ENCODE assay signal across 8 mouse cellular contexts in the genomic region with DNA sequence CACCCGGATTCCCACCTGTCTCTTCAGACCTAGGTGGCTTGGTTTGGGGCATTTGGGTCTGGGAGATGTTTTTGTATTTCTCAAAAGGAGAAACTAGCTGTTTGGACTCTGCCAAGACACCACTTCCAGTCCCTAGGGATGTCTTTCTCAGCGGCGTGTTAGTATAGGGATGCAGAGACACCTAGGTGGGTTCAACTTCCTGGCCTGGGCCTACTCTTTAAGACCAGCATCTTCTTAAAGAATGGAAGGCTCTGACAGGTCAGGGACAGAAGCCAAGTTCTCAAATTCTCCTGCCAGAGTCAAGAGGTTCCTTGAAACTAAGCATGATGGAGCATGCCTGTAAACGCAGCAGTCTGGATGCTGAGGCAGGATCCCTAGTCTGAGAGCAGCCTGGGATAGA. TPM values are rescaled to one million over a fixed set of nuclear protein-coding genes. Genes with fewer than 3 reads are reported as not detected.
DNase-seq lines count a peak whose midpoint lies in the region; ATAC-seq lines count a peak whose summit lies in the region.

No protein-coding gene starts in this region.

- H3K9ac ChIP-seq in kidney, embryonic 14.5 days (ENCODE audit: low read depth, low read length): peak overlapping the region; percentile 80; the same call in 1 of the 2 replicates
- H3K9ac ChIP-seq in hindbrain, embryonic 14.5 days: peak overlapping the region; percentile 99
- H3K9ac ChIP-seq in midbrain, embryonic 13.5 days (replicated peaks): peak overlapping the region; percentile 94

- WGBS in kidney, embryonic 14.5 days: 72% methylated on average over 4 of the region's 4 CpGs
- WGBS in hindbrain, embryonic 14.5 days: 54% methylated on average over 4 of the region's 4 CpGs
- WGBS in midbrain, embryonic 13.5 days: 74% methylated on average over 4 of the region's 4 CpGs

- peak overlapping the region; percentile 84 for H3K4me2 ChIP-seq in kidney, embryonic 14.5 days (replicated peaks; ENCODE audit: low read depth, low read length)
- peak overlapping the region; percentile 73 for H3K4me2 ChIP-seq in hindbrain, embryonic 14.5 days (replicated peaks)
- peak overlapping the region; percentile 95 for H3K4me2 ChIP-seq in midbrain, embryonic 13.5 days (replicated peaks)

- 0 out of 2 replicates have a peak, but pooled peaks cover 9% of the 10 kb centered on the region for H3K4me1 ChIP-seq in kidney, embryonic 14.5 days (ENCODE audit: control insufficient read depth, insufficient read depth, low read length)
- no peaks in the 10 kb centered on the region; the same call in 1 of the 2 replicates for H3K4me1 ChIP-seq in brown adipose tissue, adult 24 weeks (ENCODE audit: control insufficient read depth, insufficient read depth, insufficient read length, low read length)
- peaks cover 35% of the 10 kb centered on the region for H3K4me1 ChIP-seq in hindbrain, embryonic 14.5 days (replicated peaks; ENCODE audit: control insufficient read depth, insufficient read depth, low read length)
- H3K4me1 ChIP-seq in midbrain, embryonic 13.5 days (replicated peaks): peaks cover 53% of the 10 kb centered on the region

- no peak for DNase-seq in kidney, adult 9 months
- no peak for DNase-seq in hindbrain, embryonic 14.5 days (ENCODE audit: low spot score)
- DNase-seq in urinary bladder, postnatal 4 days (ENCODE audit: low spot score in 2 of 2): no peak
- DNase-seq in right cerebral cortex, postnatal 14 days: no peak

- peak overlapping the region; percentile 96 for H3K4me3 ChIP-seq in kidney, embryonic 14.5 days (ENCODE audit: low read length)
- peak overlapping the region; percentile 96 for H3K4me3 ChIP-seq in brown adipose tissue, adult 24 weeks (ENCODE audit: insufficient read depth, low read depth, low read length)
- H3K4me3 ChIP-seq in hindbrain, embryonic 14.5 days (replicated peaks; ENCODE audit: low read length): peak overlapping the region; percentile 93
- H3K4me3 ChIP-seq in midbrain, embryonic 13.5 days (replicated peaks): peak overlapping the region; percentile 94

- no peaks in the 10 kb centered on the region for H3K36me3 ChIP-seq in kidney, embryonic 14.5 days (ENCODE audit: control insufficient read depth, insufficient read depth, low read length)
- H3K36me3 ChIP-seq in hindbrain, embryonic 14.5 days (replicated peaks; ENCODE audit: control insufficient read depth, insufficient read depth): peaks cover 27% of the 10 kb centered on the region
- H3K36me3 ChIP-seq in midbrain, embryonic 13.5 days: peaks cover 15% of the 10 kb centered on the region

- H3K27me3 ChIP-seq in kidney, embryonic 14.5 days (ENCODE audit: control insufficient read depth, insufficient read depth, low read length): no peaks in the 10 kb centered on the region
- H3K27me3 ChIP-seq in hindbrain, embryonic 14.5 days (ENCODE audit: control insufficient read depth, insufficient read depth, low read length): no peaks in the 10 kb centered on the region
- no peaks in the 10 kb centered on the region for H3K27me3 ChIP-seq in midbrain, embryonic 13.5 days

- no peak for ATAC-seq in kidney, embryonic 14.5 days (ENCODE audit: low FRiP score, low TSS enrichment)
- ATAC-seq in hindbrain, embryonic 14.5 days (ENCODE audit: low FRiP score): no peak
- ATAC-seq in midbrain, embryonic 13.5 days: no peak
- ATAC-seq in megakaryocyte progenitor cell, adult 5-6 weeks (replicated peaks; ENCODE audit: poor library complexity): no peak

- H3K9me3 ChIP-seq in kidney, embryonic 14.5 days (ENCODE audit: control insufficient read depth, low read length): no peaks in the 10 kb centered on the region
- no peaks in the 10 kb centered on the region for H3K9me3 ChIP-seq in hindbrain, embryonic 14.5 days (ENCODE audit: control insufficient read depth, low read length)
- no peaks in the 10 kb centered on the region for H3K9me3 ChIP-seq in midbrain, embryonic 13.5 days

- H3K27ac ChIP-seq in kidney, embryonic 14.5 days (ENCODE audit: low read depth, low read length): no peak overlapping the region
- no peak overlapping the region for H3K27ac ChIP-seq in brown adipose tissue, adult 24 weeks (replicated peaks; ENCODE audit: low read depth, low read length)
- H3K27ac ChIP-seq in hindbrain, embryonic 14.5 days: peak overlapping the region; percentile 98
- peak overlapping the region; percentile 96 for H3K27ac ChIP-seq in midbrain, embryonic 13.5 days

RNA-seq across cellular contexts. Expression of gene Arl8a, which starts 1.9 kb away (rescaled TPM):
- 32.0 and 44.5 TPM in 2 replicates for polyA plus RNA-seq in kidney, embryonic 14.5 days (2014; fragmentation: Nextera tagmentation; extraction: Ambion mirVana)
- polyA plus RNA-seq in brown adipose tissue, adult 24 weeks (2012; ENCODE audit: insufficient read depth, insufficient read length, missing spikeins): 30.3 and 32.7 TPM in 2 replicates
- polyA plus RNA-seq in hindbrain, embryonic 14.5 days (2014; fragmentation: Nextera tagmentation; extraction: Ambion mirVana): 354 and 383 TPM in 2 replicates
- 234 and 247 TPM in 2 replicates for polyA plus RNA-seq in midbrain, embryonic 13.5 days (2015; fragmentation: Nextera tagmentation; extraction: Ambion mirVana)
- total RNA-seq in megakaryocyte progenitor cell, adult 5-6 weeks (2015): 32.1 and 35.1 TPM in 2 replicates
- 18.4 and 19.9 TPM in 2 replicates for total RNA-seq in megakaryocyte progenitor cell, adult 5-6 weeks (2017)

RNA-seq across cellular contexts. Expression of gene Ptpn7, which starts 16.0 kb away (rescaled TPM):
- 0.66 and 0.83 TPM in 2 replicates for polyA plus RNA-seq in kidney, embryonic 14.5 days (2014; fragmentation: Nextera tagmentation; extraction: Ambion mirVana)
- polyA plus RNA-seq in brown adipose tissue, adult 24 weeks (2012; ENCODE audit: insufficient read depth, insufficient read length, missing spikeins): 0.58 and 0.79 TPM in 2 replicates
- polyA plus RNA-seq in hindbrain, embryonic 14.5 days (2014; fragmentation: Nextera tagmentation; extraction: Ambion mirVana): 0.11 and 0.22 TPM in 2 replicates
- polyA plus RNA-seq in midbrain, embryonic 13.5 days (2015; fragmentation: Nextera tagmentation; extraction: Ambion mirVana): 0.46 and 0.51 TPM in 2 replicates
- 75.0 and 75.4 TPM in 2 replicates for total RNA-seq in megakaryocyte progenitor cell, adult 5-6 weeks (2015)
- 103 and 112 TPM in 2 replicates for total RNA-seq in megakaryocyte progenitor cell, adult 5-6 weeks (2017)

RNA-seq across cellular contexts. Expression of gene Gpr37l1, which starts 19.0 kb away (rescaled TPM):
- not detected in 2 replicates for polyA plus RNA-seq in kidney, embryonic 14.5 days (2014; fragmentation: Nextera tagmentation; extraction: Ambion mirVana)
- not detected in 2 replicates for polyA plus RNA-seq in brown adipose tissue, adult 24 weeks (2012; ENCODE audit: insufficient read depth, insufficient read length, missing spikeins)
- polyA plus RNA-seq in hindbrain, embryonic 14.5 days (2014; fragmentation: Nextera tagmentation; extraction: Ambion mirVana): 0.68 and 1.5 TPM in 2 replicates
- polyA plus RNA-seq in midbrain, embryonic 13.5 days (2015; fragmentation: Nextera tagmentation; extraction: Ambion mirVana): 0.13 and 0.17 TPM in 2 replicates
- not detected in 2 replicates for total RNA-seq in megakaryocyte progenitor cell, adult 5-6 weeks (2015)
- not detected in 2 replicates for total RNA-seq in megakaryocyte progenitor cell, adult 5-6 weeks (2017)

RNA-seq across cellular contexts. Expression of gene Lgr6, which starts 43.4 kb away (rescaled TPM):
- 0.66 and 0.81 TPM in 2 replicates for polyA plus RNA-seq in kidney, embryonic 14.5 days (2014; fragmentation: Nextera tagmentation; extraction: Ambion mirVana)
- polyA plus RNA-seq in brown adipose tissue, adult 24 weeks (2012; ENCODE audit: insufficient read depth, insufficient read length, missing spikeins): 21.2 and 21.5 TPM in 2 replicates
- 1.2 and 1.4 TPM in 2 replicates for polyA plus RNA-seq in hindbrain, embryonic 14.5 days (2014; fragmentation: Nextera tagmentation; extraction: Ambion mirVana)
- 0.35 and 0.44 TPM in 2 replicates for polyA plus RNA-seq in midbrain, embryonic 13.5 days (2015; fragmentation: Nextera tagmentation; extraction: Ambion mirVana)
- total RNA-seq in megakaryocyte progenitor cell, adult 5-6 weeks (2015): 0.05 TPM in 1 of 2 replicates, not detected in the other
- 0.08 TPM in 1 of 2 replicates, not detected in the other for total RNA-seq in megakaryocyte progenitor cell, adult 5-6 weeks (2017)

Comparison
In these comparisons a context has a peak if more than half of its experiments do, and no peak if none do; other contexts are left out.
1. H3K27ac ChIP-seq: peak in hindbrain, embryonic 14.5 days (single experiment) and midbrain, embryonic 13.5 days (single experiment); none in kidney, embryonic 14.5 days (single experiment) and brown adipose tissue, adult 24 weeks (single experiment).
2. Peak in every context shown above with its lines, with median percentiles within 50 percentile points of each other: H3K4me2 ChIP-seq, H3K4me3 ChIP-seq and H3K9ac ChIP-seq.